Mouse (Mus musculus): Measurements from ENCODE around the gene Igf1r. TPM values are rescaled to one million over a fixed set of nuclear protein-coding genes. Genes with fewer than 3 reads are reported as not detected.
"Not testable (repeated sequence)": the region's sequence is repeated elsewhere in the genome, so short reads cannot be mapped to it uniquely, and the experiment has no call there.

The Igf1r gene
- total RNA-seq, 2 experiments from 2014 or later = 49.2 to 53.4 TPM

GRCm38 (mm10) chr7:68274218-68274617 lies 321.6 kb downstream of the Igf1r start:
- DNase-seq = no peak

DNA sequence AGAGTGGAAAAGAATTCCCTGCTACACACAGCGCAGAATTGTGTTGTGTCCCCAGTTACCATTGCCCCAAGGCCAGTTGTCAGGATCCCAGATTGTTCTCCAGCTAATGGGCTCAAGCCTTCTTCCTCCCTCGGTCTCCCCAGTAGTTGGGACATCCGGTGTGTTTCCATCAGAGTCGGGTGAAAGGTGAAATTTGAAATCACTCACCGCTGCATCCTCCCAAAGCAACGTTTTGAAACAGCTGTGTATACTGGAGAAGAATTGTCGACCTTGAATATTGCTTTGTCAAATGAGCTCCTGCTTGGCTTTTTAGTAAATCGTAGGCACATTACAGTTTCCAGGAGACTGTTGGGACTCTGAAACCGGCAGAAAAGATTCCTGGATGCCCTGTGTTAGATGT lies 322.3 kb downstream of the Igf1r start:
- no peak for DNase-seq

GRCm38 (mm10) chr7:68275445-68275837 lies 322.8 kb downstream of the Igf1r start:
- not testable (repeated sequence) for DNase-seq

- peak; percentile 30 for DNase-seq
Measured at GRCm38 (mm10) chr7:68275838-68276731, 323.5 kb downstream of the Igf1r start.

DNA sequence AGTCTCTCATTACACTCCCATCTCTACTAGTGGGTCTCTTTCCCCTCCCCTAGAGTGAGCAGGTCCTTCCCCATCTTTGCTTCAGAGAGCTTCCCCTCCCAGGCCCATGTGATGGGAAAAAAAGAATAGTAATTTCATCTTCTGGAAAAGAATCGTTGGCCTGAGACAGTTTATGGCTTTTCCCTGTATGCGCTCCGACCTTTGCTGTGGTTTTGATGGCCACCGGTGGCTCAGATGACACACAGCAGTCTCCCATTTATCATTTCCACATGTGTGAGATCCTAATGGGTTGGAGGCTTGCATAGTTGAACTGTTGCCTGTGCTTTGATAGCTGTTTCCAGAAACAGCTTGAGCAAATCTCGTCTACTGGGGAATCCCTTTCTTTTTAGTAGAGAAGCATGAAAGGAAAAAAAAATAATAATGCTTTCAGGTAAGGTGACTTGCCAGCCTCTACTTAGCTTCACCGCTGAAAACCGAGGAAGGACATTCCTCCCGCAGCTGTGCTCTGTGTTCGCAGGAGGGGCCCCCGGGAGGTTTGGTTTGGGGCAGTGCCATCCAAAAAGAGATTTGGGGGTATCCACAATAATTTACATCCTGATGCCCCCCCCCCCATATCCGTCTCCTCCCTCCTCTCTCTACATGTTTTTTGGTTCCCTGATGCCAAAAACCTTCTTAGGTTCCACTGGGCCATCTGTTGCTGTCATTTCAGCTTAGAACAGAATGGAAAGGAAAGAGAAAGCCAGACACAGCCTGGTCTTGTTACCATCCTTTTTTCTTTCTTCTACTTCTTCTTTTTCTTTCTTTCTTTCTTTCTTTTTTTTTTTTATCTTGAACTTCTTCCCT lies 324.6 kb downstream of the Igf1r start:
- no peak for DNase-seq

- DNase-seq = no peak
Measured at GRCm38 (mm10) chr7:68277897-68278270, 325.3 kb downstream of the Igf1r start.

GRCm38 (mm10) chr7:68278385-68278784 lies 325.8 kb downstream of the Igf1r start:
- DNase-seq = no peak

GRCm38 (mm10) chr7:68278908-68279307 lies 326.3 kb downstream of the Igf1r start:
- no peak for DNase-seq

GRCm38 (mm10) chr7:68279481-68279880 lies 326.9 kb downstream of the Igf1r start:
- no peak for DNase-seq

GRCm38 (mm10) chr7:68280352-68280869 lies 327.8 kb downstream of the Igf1r start:
- DNase-seq = no peak

- no peak for DNase-seq
Measured at GRCm38 (mm10) chr7:68281341-68281740, 328.7 kb downstream of the Igf1r start.

GRCm38 (mm10) chr7:68282304-68283132 lies 329.9 kb downstream of the Igf1r start:
- no peak for DNase-seq

- not testable (repeated sequence) for DNase-seq
Measured at GRCm38 (mm10) chr7:68283133-68283520, 330.5 kb downstream of the Igf1r start.

Other genes starting within 250 kb of the Igf1r start
- 10 to 100 TPM in 1 of 2 experiments, 1 to 10 TPM in 1; 5.9 to 10.9 TPM for gene Synm, start 193.1 kb upstream of the Igf1r start, total RNA-seq (2021)